Mouse (Mus musculus) midbrain, embryonic 12.5 days (tissue): Measurements from ENCODE around the gene Ttc9c. TPM values are rescaled to one million over a fixed set of nuclear protein-coding genes. Genes with fewer than 3 reads are reported as not detected.
"Not testable (repeated sequence)": the region's sequence is repeated elsewhere in the genome, so short reads cannot be mapped to it uniquely, and the experiment has no call there.

Experiments used
- ATAC-seq: fragments of 200-750 bp; cut with Nextera tagmentation; 2 replicates; pipeline ENCODE4 v1.8.0; 2017; ENCODE audit warnings: low read depth, moderate TSS enrichment, moderate library complexity; ENCODE audit not compliant: low FRiP score
- H3K27ac ChIP-seq: fragments of 300-500 bp; sonication (generic); replicated peaks from 2 replicates; pipeline ENCODE4 v1.5.1; 2016; ENCODE audit warnings: mild to moderate bottlenecking
- H3K27me3 ChIP-seq: fragments of 300-500 bp; sonication (generic); 2 replicates; pipeline ENCODE4 v1.6.1; 2016; ENCODE audit warnings: mild to moderate bottlenecking
- H3K36me3 ChIP-seq: fragments of 300-500 bp; sonication (generic); 2 replicates; pipeline ENCODE4 v1.6.1; 2016
- H3K4me1 ChIP-seq: fragments of 300-500 bp; sonication (generic); 2 replicates; pipeline ENCODE4 v1.6.1; 2016
- H3K4me2 ChIP-seq: fragments of 300-500 bp; sonication (generic); replicated peaks from 2 replicates; pipeline ENCODE4 v1.6.1; 2016; ENCODE audit warnings: mild to moderate bottlenecking, moderate library complexity
- H3K4me3 ChIP-seq: fragments of 300-500 bp; sonication (generic); 2 replicates; pipeline ENCODE4 v1.5.1; 2016; ENCODE audit warnings: mild to moderate bottlenecking
- H3K9ac ChIP-seq: fragments of 300-500 bp; sonication (generic); replicated peaks from 2 replicates; pipeline ENCODE4 v1.6.1; 2016; ENCODE audit warnings: mild to moderate bottlenecking, moderate library complexity
- H3K9me3 ChIP-seq: fragments of 300-500 bp; sonication (generic); 2 replicates; pipeline ENCODE4 v1.6.1; 2016; ENCODE audit warnings: mild to moderate bottlenecking
- WGBS: fragments of 180-500 bp; shearing (Covaris S2); methylation state at CpG from one replicate; pipeline ENCODE4 v1.1.7; 2016; 5-methylcytosine and 5-hydroxymethylcytosine counted together
- polyA plus RNA-seq: library from polyadenylated mRNA; unstranded; fragments of >200 nt; fragmentation: Nextera tagmentation; extraction: Ambion mirVana; gene quantifications from 2 replicates; pipeline ENCODE4 v1.2.1, GENCODE M21; 2016

Ttc9c gene
- polyA plus RNA-seq, 1 experiment from 2014 or later = 65.7 TPM

DNA sequence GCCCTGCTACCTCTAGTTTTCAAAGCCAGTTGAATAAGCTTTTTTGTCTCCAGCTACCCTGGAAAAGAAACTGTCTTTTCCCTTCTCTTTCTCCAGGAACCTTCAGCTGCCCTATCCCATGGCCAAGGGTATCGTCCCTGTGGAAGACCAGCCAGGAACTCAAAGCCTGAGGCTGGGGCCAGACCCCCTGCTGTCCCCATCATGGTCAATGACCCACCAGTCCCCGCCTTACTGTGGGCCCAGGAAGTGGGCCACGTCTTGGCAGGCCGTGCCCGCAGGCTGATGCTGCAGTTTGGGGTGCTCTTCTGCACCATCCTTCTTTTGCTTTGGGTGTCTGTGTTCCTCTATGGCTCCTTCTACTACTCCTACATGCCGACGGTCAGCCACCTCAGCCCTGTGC lies 21.9 kb upstream of the Ttc9c start:
- 88% methylated on average over 7 of the region's 7 CpGs for WGBS
- Histone ChIP-seq H3K27me3 (no peaks in the 10 kb centered on the region), H3K9ac (peak overlapping the region; percentile 72), H3K27ac (no peak overlapping the region), H3K9me3 (no peaks in the 10 kb centered on the region), H3K4me2 (peak overlapping the region; percentile 73), H3K4me3 (peak overlapping the region; percentile 59), H3K36me3 (peaks cover 28% of the 10 kb centered on the region), H3K4me1 (peaks cover 28% of the 10 kb centered on the region)
- ATAC-seq = no peak

GRCm38 (mm10) chr19:8839908-8840791 lies 21.0 kb upstream of the Ttc9c start:
- Histone ChIP-seq H3K9ac (peak overlapping the region; percentile 72), H3K4me3 (peak overlapping the region; percentile 59), H3K36me3 (peaks cover 27% of the 10 kb centered on the region), H3K9me3 (no peaks in the 10 kb centered on the region), H3K4me1 (peaks cover 28% of the 10 kb centered on the region), H3K4me2 (peak overlapping the region; percentile 73), H3K27me3 (no peaks in the 10 kb centered on the region), H3K27ac (peak overlapping the region; percentile 97)
- peak; percentile 42 for ATAC-seq
- 17% methylated on average over 29 of the region's 29 CpGs for WGBS

DNA sequence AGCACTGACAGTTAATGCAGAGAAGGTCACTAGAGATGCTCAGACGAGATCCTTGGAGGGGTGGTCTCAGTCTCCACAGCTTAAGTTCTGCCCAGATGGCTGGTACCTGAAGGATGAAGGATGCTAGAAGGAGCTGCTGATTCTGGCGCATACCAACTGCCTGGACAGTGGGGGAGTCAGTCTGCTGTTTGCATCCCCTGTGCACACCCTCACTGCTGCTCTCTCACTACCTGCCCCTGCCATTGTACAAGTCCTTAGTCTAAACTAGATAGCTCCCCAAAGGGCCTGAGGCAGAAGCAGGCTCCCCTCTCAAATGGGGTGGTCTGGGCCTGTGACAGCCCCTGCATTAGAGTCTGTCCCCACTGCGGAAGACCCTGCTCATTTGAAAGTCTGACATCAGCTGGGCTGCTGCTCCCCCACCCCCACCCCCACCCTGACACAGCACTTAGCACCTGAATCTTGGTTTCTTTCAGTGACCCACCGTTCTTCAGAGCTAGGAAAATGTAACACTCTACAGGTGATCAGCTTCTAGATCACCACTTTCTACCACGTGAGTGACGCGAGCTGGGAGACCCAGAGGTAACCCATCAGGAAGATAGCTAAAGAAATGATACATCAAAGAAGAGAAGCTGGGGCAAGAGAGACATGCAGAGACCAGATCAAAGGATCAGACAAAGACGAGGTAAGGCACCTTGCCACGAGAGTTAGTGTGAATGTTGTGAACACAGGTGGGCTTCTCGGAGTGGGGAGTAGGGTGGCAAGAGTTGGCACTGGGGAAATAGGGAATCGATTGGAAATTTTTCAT lies 20.2 kb upstream of the Ttc9c start, which contains the start of gene Gng3:
Gene Gng3, minus strand, starts transcription at position 92 of the 805 bp plus-strand sequence.
- peak within 1 kb of the TSS; percentile 82 for H3K9ac ChIP-seq
- peaks cover 28% of the 10 kb centered on the region for H3K4me1 ChIP-seq
- peaks cover 35% of the 10 kb centered on the region for H3K36me3 ChIP-seq
- ATAC-seq = peak; percentile 84
- H3K4me3 ChIP-seq = peak within 1 kb of the TSS; percentile 59
- H3K9me3 ChIP-seq = no peaks in the 10 kb centered on the region
- WGBS = 33% methylated on average over 11 of the region's 11 CpGs
- peak within 1 kb of the TSS; percentile 97 for H3K27ac ChIP-seq
- no peaks in the 10 kb centered on the region for H3K27me3 ChIP-seq
- peak within 1 kb of the TSS; percentile 73 for H3K4me2 ChIP-seq

GRCm38 (mm10) chr19:8838041-8838730 lies 19.1 kb upstream of the Ttc9c start:
- 14% methylated on average over 15 of the region's 15 CpGs for WGBS
- H3K4me1 ChIP-seq = peaks cover 28% of the 10 kb centered on the region
- H3K9me3 ChIP-seq = no peaks in the 10 kb centered on the region
- peak overlapping the region; percentile 73 for H3K4me2 ChIP-seq
- H3K36me3 ChIP-seq = peaks cover 46% of the 10 kb centered on the region
- no peaks in the 10 kb centered on the region for H3K27me3 ChIP-seq
- peak overlapping the region; percentile 59 for H3K4me3 ChIP-seq
- peak overlapping the region; percentile 97 for H3K27ac ChIP-seq
- ATAC-seq = 0 out of 2 replicates have a peak, but pooled peaks have one; percentile 11
- H3K9ac ChIP-seq = peak overlapping the region; percentile 82

DNA sequence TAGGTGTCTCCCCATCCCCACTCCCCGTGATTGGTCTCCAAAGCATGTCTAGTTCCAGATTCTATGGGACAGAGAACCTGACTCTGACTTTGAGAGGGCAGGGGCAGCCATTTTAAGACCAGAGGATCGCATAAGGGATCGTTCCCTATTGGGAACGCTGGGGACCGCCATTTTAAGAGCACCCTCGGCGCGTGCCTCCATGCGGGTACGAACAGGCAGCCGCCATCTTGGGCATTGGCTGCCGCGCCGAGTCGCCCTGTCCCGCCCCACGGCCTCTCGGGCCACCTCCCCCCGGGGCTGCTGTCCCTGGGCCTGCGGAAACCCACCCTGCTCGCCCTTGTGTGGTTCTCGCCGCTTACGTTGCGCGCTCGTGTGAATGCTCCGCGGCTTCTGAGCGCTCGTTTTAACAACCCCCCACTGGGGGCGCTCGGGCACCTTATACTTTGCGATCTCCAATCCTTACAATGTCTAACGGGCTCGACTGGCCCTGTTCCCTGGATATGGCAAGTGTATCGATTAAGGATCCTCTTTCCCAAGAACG lies 18.2 kb upstream of the Ttc9c start, which contains the start of gene Bscl2:
Gene Bscl2, plus strand, starts transcription at position 217 of the 541 bp plus-strand sequence.
- Histone ChIP-seq H3K4me1 (peaks cover 28% of the 10 kb centered on the region), H3K27me3 (no peaks in the 10 kb centered on the region), H3K9me3 (no peaks in the 10 kb centered on the region), H3K9ac (peak within 1 kb of the TSS; percentile 82), H3K4me2 (peak within 1 kb of the TSS; percentile 73), H3K36me3 (peaks cover 47% of the 10 kb centered on the region), H3K27ac (peak within 1 kb of the TSS; percentile 97), H3K4me3 (peak within 1 kb of the TSS; percentile 59)
- ATAC-seq = peak; percentile 77
- 2% methylated on average over 38 of the region's 38 CpGs for WGBS

DNA sequence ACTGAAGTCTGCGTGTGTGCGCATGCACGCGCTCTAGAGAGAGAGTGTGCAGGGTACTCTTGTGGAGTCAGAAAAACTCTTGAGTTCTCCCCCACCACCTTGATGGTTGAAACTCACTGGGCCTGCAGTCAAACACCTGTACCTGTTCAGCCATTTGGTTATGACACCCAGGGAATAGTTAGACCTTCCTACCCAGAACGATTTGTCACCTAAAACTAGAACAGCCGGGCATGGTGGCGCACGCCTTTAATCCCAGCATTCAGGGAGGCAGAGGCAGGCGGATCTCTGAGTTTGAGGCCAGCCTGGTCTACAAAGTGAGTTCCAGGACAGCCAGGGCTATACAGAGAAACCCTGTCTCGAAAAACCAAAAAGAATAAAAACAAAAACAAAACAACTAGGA lies 17.2 kb upstream of the Ttc9c start:
- not testable (repeated sequence) for H3K9ac ChIP-seq, H3K4me3 ChIP-seq, H3K27me3 ChIP-seq, H3K9me3 ChIP-seq, H3K4me2 ChIP-seq, ATAC-seq
- Histone ChIP-seq H3K36me3 (peaks cover 51% of the 10 kb centered on the region), H3K4me1 (peaks cover 28% of the 10 kb centered on the region), H3K27ac (peak overlapping the region; percentile 97)
- 97% methylated on average over 10 of the region's 10 CpGs for WGBS

DNA sequence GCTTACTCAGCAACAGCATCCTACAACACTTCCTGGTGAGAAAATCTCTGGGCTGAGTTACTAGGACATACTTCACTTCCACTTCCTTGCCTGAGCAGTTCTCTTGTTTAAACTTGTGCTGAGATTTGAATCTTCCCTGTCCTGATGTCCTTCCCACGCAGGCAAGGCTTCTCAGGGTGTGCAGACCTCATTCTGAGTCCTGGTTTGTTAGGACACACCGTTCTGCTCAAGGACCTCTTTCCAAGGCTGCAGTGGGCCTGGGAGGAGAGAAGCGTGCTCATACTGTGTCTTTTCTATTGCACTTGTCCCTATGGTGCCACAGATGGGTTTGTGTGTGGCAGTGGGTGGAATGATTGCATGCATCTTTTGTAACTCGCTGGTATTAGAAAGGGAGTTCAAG lies 13.8 kb upstream of the Ttc9c start:
- H3K4me2 ChIP-seq = no peak overlapping the region
- WGBS = 91% methylated on average over 4 of the region's 4 CpGs
- no peak overlapping the region for H3K4me3 ChIP-seq
- ATAC-seq = no peak
- no peak overlapping the region for H3K9ac ChIP-seq
- peaks cover 79% of the 10 kb centered on the region for H3K36me3 ChIP-seq
- H3K27me3 ChIP-seq = no peaks in the 10 kb centered on the region
- H3K9me3 ChIP-seq = no peaks in the 10 kb centered on the region
- no peak overlapping the region for H3K27ac ChIP-seq
- no peaks in the 10 kb centered on the region; the same call in 1 of the 2 replicates for H3K4me1 ChIP-seq

- Histone ChIP-seq H3K9me3 (no peaks in the 10 kb centered on the region), H3K27me3 (no peaks in the 10 kb centered on the region), H3K4me1 (no peaks in the 10 kb centered on the region), H3K27ac (no peak overlapping the region), H3K9ac (no peak overlapping the region), H3K4me3 (no peak overlapping the region), H3K4me2 (no peak overlapping the region), H3K36me3 (peaks cover 96% of the 10 kb centered on the region)
- WGBS = 85% methylated on average over 11 of the region's 11 CpGs
- no peak for ATAC-seq
Measured at GRCm38 (mm10) chr19:8831262-8831661, 12.1 kb upstream of the Ttc9c start.

DNA sequence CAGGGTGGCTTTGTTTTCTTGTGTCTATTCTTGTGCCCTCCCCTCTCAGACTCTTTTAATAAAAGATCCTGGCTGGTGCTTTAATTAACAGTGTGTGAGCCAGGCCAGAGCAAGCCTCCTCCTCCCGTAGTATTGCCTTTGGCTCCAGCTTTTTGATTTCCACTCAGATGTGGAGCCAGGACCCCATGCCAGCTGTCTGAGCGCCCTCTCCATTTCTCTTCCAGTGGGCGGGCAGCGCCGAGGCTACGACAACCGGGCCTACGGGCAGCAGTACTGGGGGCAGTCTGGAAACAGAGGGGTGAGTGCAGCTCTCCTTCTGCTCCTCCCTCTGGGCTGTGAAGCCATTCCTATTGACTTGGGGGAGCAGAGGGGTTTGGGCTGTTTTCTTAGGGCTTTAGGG lies 11.5 kb upstream of the Ttc9c start:
- WGBS = 90% methylated on average over 8 of the region's 8 CpGs
- no peak for ATAC-seq

GRCm38 (mm10) chr19:8829660-8830059 lies 10.5 kb upstream of the Ttc9c start, which contains the start of gene AC129217.1:
TSS of gene AC129217.1 (plus strand) at chr19:8829773.
- Histone ChIP-seq H3K27me3 (no peaks in the 10 kb centered on the region), H3K4me3 (no peak within 1 kb of the TSS), H3K9ac (no peak within 1 kb of the TSS), H3K9me3 (no peaks in the 10 kb centered on the region), H3K27ac (no peak within 1 kb of the TSS), H3K36me3 (peaks cover 98% of the 10 kb centered on the region), H3K4me1 (no peaks in the 10 kb centered on the region), H3K4me2 (no peak within 1 kb of the TSS)
- WGBS = 90% methylated on average over 8 of the region's 8 CpGs
- no peak for ATAC-seq

More for the DNA sequence above, 11.5 kb upstream of the Ttc9c start:
- no peak overlapping the region for H3K27ac ChIP-seq
- no peaks in the 10 kb centered on the region for H3K9me3 ChIP-seq
- no peaks in the 10 kb centered on the region for H3K4me1 ChIP-seq
- H3K36me3 ChIP-seq = peaks cover 100% of the 10 kb centered on the region
- no peak overlapping the region for H3K4me2 ChIP-seq
- no peaks in the 10 kb centered on the region for H3K27me3 ChIP-seq
- H3K9ac ChIP-seq = no peak overlapping the region
- H3K4me3 ChIP-seq = no peak overlapping the region

GRCm38 (mm10) chr19:8822696-8823095 lies 3.6 kb upstream of the Ttc9c start:
- peak overlapping the region; percentile 99 for H3K9ac ChIP-seq
- H3K36me3 ChIP-seq = peaks cover 47% of the 10 kb centered on the region
- ATAC-seq = no peak
- no peaks in the 10 kb centered on the region for H3K27me3 ChIP-seq
- whole genome bisulfite sequencing = 72% methylated on average over 8 of the region's 8 CpGs
- peaks cover 30% of the 10 kb centered on the region for H3K4me1 ChIP-seq
- H3K27ac ChIP-seq = no peak overlapping the region
- H3K4me3 ChIP-seq = peak overlapping the region; percentile 100
- no peaks in the 10 kb centered on the region for H3K9me3 ChIP-seq
- H3K4me2 ChIP-seq = peak overlapping the region; percentile 94
